Mouse (Mus musculus) MEL-GATA-1-ER (cell line): ENCODE results near the gene Runx2.

Source experiments
- DNase-seq: peaks from one replicate; pipeline ENCODE4 v3.0.0-alpha.2; 2012; ENCODE audit warnings: low read depth; ENCODE audit errors: extremely low read depth

Runx2 gene

DNA sequence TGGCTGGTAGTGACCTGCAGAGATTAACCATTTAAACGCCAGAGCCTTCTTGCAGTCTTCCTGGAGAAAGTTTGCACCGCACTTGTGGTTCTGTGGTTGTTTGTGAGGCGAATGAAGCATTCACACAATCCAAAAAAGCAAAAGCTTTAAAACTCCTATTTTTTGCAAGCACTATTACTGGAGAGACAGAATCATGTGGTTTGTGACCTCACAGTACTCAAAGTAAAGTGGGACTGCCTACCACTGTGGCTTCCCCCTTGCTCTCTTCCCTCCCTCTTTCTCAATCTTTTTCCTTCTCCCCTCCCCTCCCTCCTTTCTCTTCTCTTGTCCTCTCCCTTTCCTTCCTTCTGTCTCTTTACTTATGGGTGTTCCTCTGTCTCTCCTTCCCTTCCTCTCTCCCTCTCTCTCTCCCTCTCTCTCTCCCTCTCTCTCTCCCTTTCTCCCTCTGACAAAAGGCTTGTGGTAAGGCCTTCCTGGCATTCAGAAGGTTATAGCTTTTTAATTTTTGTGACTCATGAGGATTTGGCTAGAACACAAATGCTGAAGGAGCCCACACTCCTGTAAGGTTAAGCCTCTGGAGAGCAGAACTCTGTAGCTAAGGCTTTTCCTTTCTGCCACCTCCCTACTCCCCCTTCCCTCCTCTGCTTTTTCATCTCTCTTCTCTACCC, at the start of gene Runx2:
TSS of gene Runx2 (minus strand) at position 290 of the 668 bp plus-strand sequence.
- DNase-seq, result no peak

DNA sequence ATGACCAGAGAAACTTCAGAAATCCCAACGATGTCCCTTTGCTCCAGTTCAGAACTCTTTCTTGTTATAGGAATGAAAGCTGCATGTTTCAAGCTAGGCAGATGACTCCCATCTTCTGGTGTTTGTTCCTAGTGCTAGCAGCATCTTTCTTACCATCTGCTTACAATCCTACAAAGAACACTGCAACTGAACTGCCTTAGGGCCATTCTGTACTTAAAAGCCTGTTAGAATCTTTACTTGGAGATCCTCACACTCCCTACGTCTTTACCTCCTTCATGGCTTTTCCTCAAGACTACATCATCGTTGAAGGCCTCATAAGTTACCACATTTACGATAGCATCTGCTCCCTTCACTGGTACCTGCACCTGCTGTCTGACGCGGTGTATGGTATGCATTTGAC, 48.6 kb upstream of the Runx2 start:
- no peak for DNase-seq

DNA sequence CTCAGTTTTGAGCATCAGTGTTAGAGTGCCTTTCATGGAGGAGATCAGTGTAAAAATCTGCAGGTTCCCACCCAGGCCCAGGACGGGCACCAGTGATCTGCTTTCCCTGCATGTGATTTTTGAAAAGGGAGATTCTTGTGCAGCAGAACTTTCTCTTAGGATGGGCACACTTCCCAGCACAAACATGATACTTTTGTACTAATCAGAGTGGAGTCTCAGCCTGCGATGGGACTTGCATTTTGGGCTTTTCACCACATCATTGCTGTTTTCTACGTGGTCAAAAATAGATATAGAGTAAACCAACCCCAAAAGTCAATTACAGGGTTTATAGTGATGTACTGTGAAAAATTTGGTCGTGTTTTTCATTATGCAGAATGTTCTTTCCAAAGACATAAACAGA, 27.6 kb upstream of the Runx2 start:
- DNase-seq, result no peak

DNA sequence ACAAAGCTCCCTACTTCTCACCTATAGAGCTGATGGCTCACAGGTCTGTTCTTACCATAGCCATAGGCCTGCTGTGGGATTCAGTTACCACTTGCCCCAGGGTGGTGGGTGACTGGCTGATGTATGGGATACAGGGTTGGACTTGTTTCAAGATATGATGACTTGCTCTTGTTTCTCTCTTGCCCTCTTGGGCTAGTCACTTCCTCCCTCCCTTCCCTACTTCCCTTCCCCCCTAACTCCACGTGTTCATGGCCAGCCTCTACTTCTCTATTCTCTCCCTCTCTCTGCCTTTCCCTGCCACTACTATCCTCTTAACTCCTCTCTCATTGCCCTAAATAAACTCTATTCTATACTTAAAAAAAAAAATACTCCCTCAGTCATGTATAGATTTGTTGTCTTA, 16.6 kb upstream of the Runx2 start:
- DNase-seq, result peak; percentile 24

DNA sequence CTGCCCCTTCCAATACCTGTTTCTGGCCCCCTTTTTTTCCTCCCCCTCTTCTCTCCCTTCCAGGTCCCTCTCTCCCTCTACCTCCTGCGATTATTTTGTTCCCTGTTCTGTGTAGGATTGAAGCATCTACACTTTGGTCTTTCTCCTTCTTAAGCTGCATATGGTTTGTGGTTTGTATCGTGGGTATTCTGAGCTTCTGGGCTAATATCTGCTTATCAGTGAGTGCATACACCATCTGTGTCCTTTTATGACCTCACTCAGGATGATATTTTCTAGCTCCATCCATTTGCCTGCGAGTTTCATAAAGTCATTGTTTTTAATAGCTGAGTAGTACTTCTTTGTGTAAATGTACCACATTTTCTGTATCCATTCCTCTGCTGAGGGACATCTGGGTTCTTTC, 15.0 kb upstream of the Runx2 start:
- DNase-seq, result peak; percentile 56

DNA sequence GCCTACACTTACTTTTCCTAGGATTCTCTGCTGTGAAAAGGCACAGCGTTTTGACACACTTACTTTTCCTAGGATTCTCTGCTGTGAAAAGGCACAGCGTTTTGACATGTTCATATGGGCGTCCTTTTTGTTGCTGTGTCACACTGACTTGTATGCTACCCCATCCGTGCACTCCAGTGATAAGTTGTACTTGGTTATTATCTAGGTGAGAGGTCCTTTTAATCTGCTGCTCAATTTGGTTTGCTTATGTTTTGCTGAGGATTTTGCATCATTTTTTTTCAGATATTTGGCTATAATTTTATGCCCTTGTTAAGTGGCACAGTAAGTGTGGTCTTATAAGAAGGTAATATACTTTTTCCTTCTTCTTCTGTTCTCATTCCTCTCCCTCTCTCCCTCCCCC, 13.4 kb upstream of the Runx2 start:
- DNase-seq, result peak; percentile 36

DNA sequence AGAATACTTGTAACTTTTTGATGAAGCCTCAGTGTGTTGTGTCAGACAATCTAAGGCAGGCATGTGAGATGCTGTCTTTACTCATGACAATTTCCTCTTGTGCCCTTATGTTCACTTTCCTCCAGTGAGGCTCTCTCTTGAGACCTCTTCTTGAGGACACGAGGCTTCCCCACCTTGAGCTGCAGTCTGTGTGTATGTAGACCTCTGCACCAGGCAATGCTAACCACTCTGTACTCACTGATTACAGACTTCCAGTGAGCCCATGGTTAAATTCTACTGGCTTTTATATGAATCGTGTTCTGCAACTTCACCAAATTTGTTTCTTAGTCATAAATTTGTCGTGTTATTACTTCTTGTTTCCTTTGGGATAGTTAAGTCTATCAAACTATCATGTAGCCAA, 12.5 kb upstream of the Runx2 start:
- DNase-seq, result no peak

DNA sequence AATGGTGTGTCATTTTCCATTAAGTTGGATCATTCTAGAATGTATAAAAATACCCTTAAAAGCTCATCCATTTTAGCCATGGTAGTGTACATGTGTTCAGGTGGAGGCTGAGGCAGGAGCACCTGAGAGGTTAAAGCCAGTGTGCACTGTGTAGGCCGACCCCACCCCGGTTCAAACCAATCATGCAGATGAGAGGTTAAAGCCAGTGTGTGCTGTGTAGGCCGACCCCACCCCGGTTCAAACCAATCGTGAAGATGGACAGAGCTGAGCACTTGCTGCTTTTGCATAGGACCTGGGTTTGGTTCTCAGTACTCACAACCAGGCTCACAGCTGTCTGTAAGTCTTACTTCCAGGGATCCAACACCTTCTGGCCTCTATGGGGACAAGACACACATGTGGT, 7.3 kb upstream of the Runx2 start:
- no peak for DNase-seq

DNA sequence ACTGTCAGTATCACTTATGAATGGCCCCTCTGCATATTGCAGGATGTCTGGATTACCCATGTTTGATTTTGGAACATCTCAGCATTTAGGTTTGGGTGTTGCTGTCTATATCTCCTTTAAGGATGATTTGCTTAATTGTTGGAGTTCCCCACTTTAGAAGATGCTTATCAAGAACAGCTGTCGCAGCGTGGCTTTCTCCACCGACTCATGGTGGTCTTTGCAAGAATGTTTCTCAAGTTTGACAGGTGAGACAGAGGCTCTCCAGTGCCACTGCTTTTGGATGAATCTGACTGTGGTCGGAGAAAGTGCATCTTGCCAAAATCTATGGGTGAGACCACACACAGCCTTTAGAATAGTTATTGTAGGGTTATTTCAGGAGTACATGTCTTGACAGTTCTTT, 5.2 kb upstream of the Runx2 start:
- DNase-seq, result no peak

DNA sequence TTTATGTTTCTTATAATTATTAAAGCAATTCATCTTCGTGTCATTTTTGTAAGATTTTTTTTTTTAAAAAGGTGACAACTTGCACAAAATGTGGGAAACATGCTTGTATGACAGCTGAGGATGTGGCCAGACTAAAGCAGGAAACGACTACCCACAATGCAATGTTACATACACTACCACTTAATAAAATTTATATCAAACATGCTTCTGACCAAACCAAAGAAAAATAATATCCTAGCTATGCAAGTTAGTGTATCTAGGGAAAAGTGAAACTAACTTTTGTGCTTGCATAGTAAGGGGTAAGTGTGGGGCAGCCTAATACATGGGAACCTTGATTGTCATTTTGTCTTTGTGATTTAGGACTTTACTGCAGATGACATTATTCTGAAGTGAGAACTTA, 4.2 kb upstream of the Runx2 start:
- DNase-seq, result no peak

DNA sequence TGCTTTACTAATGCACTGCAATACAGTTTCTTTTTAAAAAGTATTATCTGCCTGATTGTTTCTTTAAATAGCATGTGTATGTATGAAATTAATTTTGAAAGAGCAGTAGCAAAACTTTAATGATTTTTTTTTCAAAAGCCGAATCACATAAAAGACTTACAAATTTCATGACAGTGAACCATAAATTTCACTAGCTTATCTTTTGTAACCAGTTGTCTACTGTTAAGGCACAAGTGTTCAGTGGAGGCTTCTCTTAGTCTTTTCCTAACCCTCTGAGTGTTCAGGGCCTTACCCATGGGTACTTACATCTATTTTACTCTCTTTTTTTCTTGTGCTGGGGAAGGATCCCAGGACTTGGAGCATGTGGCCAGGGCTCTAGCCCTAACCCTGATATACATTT, 7.6 kb downstream of the Runx2 start:
- no peak for DNase-seq

DNA sequence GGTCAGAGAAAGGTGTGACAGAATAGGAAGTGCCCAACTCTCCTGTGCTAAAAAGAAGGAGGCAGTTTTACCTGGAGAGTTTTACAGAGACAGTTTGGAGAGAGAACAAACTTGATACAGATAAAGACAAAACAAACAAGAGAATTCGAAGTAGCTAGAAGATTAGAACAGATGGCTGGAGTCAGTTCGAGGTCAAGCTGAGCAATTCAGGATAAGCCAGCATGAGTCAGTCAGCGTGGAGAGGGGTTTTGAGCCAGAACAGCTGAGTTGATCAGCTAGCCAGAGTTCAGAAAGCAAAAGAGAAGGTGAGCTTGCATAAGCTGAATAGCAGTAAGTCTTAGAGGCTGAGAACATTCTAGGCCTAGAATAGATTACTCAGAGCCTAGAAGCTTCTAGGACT, 17.3 kb downstream of the Runx2 start:
- no peak for DNase-seq

DNA sequence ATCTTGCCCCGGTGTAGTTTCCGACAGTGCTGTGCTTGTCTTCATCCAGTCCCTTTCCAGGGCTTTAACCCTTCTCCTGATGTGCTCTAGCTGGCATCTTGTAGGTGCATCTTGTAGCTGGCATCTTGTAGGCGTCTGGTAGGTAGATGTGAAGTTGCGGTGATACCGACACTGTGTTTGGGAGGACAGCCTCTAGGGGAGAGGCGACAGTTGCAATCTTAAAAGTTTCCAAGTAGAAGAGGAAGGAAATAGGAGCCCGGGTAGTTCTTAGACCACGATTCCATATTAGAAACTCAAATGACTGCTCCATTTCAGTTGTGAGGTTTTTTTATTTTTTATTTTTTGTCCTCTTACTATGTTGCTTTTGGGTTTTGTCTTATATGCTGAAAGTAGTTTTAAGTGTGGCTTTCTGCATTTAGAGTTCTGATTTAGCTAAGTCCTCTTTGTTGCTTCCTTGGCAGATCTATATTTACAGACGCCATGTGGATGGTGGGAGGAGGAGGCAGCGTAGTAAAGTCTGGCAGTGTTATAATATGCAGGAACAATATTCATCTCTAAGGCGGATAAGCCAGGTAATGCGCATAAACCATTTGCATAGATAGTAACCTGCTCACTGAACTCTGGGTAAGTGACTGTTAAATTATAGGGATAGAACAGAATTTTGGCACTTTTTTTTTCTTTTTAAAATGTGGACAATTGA, 22.2 kb downstream of the Runx2 start:
- DNase-seq, result no peak

DNA sequence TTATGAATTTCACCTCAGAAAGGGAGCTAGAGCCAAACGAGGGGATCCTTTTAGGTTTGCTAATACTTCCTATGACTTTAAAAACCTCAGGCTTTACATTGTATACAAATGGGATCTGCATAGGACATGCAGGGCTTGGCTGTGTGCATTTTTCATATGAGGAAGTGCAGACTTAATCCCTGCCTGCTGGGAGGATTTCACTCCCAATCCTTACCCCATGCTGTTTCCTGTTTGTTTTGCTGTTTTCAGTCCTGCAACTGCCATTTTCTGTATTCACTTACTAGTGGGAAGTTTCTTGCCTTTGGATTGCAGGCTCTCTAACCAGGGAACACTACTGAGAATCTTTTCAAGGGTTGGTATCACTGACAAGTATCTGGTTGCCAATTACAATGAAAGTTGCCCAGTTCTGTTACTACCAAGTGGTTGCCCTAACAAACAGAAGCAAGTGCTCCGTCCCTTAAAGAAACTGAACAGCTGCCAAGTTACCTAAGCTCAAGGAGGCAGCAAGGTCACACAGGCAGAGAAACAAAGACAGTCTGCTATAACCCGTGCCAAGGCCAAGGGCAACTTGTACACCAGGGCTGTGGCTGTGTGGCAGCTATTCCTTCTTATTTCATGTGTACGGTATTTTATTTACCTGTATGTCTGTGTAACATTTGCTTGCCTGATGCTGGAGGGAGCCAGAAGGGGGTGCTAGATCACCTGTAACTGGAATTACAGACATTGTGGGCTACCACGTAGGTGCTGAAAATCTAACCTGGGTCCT, 25.4 kb downstream of the Runx2 start:
- no peak for DNase-seq

DNA sequence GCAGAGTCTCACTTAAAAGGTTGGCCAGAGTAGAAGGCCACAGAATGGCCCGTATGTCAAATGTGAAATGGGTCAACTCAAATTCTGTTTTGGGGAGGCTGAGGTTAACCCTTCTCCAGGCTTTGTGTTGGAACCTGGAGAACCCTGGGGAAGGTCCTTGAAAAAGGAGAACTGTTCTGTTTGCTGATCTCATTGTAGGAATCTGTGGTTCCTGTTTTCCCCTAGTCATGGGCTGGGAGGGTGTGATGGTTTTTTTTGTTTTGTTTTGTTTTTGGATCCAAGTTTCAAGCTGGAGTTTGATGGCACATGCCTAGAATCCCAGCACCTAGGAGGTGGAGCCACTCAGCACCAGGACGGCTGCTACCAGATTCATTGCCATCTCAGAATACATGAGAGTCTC, 31.5 kb downstream of the Runx2 start:
- DNase-seq, result peak; percentile 55

DNA sequence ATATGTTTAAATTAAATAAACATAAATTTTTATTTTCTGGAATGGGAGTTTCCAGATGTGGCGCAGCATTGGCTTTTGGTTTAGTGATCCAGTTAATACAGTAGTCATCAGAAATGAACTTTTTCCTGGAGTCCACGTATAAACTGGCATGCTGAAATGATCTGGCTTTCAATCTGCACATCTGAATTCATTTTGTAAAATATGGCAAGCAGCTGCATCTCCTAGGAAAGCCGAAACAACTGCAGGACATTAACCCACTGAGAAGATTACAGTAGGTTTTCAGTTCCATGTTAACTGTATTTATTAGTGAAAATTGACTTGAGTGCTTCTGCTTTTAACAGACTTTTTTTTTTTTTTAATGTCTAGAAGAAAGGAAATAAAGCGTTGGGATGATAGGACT, 32.2 kb downstream of the Runx2 start:
- DNase-seq, result no peak

DNA sequence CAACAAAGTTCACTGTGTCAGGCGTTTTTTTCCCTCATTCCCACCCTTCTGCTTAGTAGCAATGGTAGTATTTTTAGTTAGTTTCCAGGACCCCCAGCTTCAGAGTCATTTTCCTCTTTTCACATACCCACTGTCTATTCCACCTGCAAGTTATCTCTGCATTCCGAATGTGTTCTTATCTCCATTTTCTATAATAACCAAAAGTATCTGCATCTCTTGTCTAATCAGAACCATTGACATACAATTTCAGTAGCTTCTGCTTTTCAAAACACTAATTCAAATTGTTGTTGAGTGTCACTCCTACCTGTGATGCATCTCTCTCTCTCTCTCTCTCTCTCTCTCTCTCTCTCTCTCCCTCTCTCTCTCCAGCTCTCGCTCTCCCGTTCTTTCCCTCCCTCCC, 34.2 kb downstream of the Runx2 start:
- no peak for DNase-seq

DNA sequence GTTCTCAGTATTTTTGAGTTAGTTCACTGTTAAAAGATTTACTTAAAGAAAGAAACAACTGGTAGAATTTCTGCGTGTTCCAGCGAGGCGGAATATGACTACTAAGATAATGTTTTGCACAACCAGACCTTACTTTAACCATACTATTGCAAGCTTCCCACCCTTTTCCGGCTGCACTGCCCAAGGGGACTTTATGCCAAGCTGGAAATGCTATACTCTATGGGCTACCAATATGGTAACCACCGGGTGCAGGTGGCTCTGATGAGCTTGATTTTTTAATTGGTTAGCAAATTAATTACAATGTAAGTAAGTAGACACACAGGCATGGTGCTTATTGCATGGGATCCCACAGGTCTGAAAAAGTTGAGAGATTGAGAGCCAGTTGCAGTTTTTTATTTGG, 36.5 kb downstream of the Runx2 start:
- no peak for DNase-seq

DNA sequence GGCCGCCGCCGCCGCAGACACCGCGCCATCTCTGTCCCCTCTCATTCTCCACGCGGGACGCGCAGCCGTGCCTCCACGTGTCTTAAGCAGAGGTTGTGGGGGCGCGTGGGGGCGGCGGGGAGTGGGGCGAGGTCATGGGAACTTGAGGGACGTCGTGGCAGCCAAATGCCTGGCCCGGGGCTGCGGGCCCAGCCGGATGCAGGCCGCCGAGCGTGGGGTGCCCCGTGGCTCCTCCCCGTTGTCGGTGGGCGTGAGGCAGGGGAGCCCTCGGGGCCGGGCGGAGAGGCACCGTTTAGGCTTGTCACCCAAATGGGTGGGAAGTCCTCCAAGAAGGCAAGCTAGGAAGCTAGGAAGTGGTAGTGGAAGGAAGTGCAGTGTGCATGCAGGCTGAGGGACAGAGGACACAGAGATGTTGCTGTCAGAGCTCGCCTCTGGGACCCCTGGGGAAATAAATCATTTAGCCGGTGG, 37.2 kb downstream of the Runx2 start:
- peak; percentile 47 for DNase-seq

DNA sequence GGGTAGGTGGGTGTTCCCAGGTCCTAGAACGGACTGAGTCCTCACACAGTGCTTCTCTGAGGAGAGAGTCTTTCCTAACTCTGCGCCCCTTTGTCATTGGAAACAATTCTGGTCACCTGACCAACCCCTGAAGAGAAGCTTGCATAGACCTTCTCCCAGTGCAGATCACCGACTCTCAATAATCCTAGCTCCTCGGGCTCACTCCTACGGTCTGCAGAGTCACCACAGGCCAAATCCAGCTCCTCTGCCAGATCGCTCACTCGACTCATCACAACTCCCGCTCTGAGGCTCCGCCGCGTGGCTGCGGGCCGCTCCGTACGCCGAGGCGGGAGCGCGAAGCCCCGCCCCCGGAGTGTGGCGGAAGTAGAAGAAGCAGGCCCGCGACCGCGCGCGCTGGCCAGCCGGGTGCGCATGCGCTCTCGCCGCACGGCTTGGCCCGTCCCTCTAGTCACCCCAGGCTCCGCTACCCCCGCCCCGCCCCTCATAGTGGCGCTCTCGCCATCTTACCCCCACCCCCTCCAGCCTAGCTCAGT, 37.8 kb downstream of the Runx2 start, which contains the start of gene Supt3:
TSS of gene Supt3 (plus strand) at position 415 of the 533 bp plus-strand sequence.
- peak; percentile 72 for DNase-seq

DNA sequence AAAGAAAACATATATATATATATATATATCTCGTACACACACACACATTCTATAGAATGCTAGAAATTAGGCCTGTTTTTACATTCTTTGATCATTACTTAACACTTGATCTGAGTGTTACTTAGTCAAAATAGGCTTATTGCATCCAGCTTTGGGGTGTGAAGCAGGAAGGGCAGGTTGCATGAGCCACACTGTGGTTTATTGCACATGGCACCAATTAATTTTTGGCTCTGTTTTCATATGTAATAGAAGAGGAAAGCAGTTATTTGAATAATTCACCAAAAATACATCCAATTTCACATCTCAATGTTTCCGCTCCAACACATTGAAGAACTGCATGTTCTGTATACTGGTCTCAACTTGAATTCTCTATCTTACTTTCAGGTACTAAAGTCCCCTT, 42.0 kb downstream of the Runx2 start:
- DNase-seq, result no peak

DNA sequence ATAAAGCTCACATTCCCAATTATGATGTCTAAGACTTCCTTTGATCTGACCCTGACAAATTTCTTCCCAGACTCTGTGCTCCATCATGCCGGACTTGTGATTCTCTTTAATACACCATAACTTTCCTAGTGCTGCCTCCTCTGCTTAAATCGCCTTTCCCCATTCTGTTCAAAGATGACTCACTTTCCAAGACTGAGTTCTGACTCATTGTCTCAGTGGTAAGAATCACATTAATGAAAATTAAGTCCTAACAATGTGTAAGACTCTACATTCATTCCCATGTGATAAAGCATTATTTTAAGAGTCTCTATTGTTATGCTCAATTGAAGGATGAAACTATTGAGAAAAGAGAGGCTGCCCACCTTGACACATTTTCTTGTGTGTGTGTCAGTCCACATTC, 43.7 kb downstream of the Runx2 start:
- DNase-seq, result no peak
